Mouse (Mus musculus): ENCODE measurements at regions not wholly inside any gene's neighbourhood (a gene's known extent, or its start where the extent isn't known, plus 50 kb on each side); places are given as distances from the start of the nearest gene placed in this dataset.
A peak's percentile ranks its signal among the peaks of the same experiment; 100 is the strongest.

DNA sequence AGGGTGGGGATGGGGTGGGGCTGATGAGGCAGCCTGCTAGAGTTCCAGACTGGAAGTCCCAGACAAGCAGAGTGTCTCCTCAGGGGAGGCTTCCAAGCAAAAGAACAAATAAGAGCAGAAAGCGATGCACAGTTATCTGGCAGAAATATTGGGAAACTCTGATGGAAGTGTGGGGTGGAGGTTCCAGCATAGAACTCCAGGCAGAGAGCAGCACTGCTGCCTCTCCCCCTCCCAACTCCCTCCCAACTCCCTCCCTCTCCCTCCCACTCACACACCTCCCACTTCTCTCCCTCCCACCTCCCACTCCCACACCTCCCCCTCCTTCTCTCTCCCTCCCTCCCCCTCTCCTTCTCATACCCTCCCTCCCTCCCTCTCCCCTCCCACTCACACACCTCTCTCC lies 313.3 kb downstream of the Glrx3 start:
- DNase-seq (ENCODE audit: low spot score), result no peak

- DNase-seq (ENCODE audit: low spot score), result peak; percentile 40
Observed at GRCm38 (mm10) chr7:137751151-137751859, 313.9 kb downstream of the Glrx3 start.

- no peak for DNase-seq (ENCODE audit: low spot score)
Observed at GRCm38 (mm10) chr7:137765961-137766360, 328.5 kb downstream of the Glrx3 start.

DNA sequence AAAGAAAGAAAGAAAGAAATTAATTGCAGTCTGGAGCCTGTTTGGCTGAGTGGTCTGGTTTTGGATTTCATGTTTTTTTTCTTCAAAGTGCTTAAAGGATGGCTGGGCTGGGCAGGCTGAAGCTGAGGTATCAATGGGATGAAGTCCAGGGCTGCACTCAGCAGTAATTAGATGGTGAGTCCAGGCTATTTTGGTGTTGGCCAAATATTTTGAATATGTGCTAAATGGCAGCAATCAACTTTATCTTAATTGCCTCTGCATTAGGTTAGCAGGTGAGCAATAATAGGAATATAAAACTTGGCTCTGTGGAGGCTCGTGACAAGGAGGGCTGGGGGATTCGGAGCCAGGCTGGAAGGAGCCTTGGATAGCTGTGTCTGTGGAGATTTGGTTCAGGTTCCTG lies 329.3 kb downstream of the Glrx3 start:
- DNase-seq (ENCODE audit: low spot score), result no peak

GRCm38 (mm10) chr7:137773051-137773964 lies 335.9 kb downstream of the Glrx3 start:
- DNase-seq (ENCODE audit: low spot score), result no peak

GRCm38 (mm10) chr7:137773965-137774310 lies 336.5 kb downstream of the Glrx3 start:
- DNase-seq (ENCODE audit: low spot score), result no peak

DNA sequence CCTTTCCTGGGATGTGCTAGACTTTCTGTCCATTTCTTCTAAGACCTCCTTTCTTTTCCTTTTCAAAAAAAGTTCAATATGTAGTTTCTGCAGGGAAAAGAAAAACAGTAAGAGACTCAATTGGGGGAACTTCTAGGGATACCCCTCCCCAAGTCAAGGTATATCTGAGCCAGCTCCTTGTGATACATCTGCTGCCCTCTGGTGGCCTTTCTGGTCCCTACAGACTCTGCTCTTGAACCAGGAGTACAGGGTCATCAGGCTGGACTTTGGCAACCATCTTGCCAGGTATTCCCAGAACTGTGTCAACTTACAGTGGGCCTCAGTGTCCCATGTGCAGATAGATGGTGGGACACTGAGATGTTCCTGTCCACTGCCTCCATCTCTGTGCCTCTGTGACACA lies 346.5 kb downstream of the Glrx3 start:
- DNase-seq (ENCODE audit: low spot score), result peak; percentile 69

DNA sequence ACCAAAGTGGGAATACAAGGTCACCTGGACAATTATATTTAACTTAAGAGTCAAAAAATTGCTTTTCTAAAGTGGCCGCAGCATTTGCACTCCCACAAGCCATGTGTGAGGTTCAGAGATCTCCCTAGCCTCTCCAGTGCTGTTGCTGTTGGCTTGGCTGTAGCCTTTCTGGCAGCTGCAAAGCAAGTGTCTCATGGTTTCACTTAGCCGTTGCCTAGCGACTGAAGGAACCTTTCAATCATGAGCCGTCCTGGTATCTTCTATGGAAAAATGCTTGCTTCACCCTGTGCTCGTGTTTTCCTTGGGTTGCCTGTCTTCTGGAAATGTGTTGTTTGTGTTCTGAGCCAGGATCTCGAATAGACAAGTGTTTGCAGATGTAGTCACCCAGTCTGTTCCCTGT lies 367.9 kb downstream of the Glrx3 start:
- DNase-seq (ENCODE audit: low spot score), result peak; percentile 82

DNA sequence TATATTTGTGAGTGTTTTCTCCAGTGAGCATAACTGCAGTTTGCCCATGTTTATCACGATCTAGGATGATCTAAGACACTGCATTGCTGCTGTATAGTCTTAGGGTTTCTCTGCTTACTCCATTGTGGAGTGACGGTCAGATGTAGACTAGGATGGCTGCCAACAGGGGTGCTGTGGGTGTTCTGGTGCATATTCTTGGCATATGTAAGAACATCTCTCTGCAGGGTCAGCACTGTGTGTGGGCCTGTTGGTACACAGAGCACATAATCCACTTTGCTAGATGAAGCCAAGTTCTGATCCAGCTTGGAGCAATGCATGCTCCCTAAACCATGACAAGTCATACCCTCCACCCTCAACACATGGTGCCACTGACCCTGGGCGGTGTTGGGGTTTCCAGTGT lies 375.4 kb downstream of the Glrx3 start:
- no peak for DNase-seq (ENCODE audit: low spot score)

- no peak for DNase-seq (ENCODE audit: low spot score)
Observed at GRCm38 (mm10) chr7:137840520-137840919, 403.1 kb downstream of the Glrx3 start.

GRCm38 (mm10) chr7:137841044-137841443 lies 403.6 kb downstream of the Glrx3 start:
- DNase-seq (ENCODE audit: low spot score), result peak; percentile 58

DNA sequence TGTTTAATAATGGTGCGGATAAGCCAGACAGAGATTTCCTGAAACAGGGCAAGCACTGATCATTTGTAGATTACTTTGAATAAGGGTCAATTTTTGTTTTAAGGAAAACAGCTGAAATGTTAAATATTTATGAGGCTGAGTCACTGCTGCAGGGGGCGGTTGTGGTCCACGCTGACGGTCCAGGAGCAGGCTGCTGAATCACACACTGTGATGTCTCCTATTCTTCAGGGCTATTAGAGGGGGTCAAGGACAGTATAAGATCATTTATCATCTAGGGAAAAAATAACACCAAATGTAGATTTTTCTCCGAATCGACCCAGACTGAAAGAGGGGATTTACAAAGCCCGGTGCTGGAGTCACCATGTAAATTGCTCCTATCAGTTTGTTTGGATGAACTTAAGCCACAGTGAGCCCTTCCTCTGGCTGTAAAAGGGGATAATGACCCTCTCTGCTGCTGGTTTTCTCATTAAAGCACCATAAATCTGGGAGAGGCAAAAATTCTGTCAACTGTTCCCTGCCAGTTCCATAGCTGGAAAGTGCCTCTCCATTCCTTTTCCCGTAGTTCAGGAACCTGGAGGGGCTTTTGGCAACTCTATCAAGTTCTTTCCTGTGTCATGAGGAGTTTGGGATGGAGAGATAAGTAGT lies 404.2 kb downstream of the Glrx3 start:
- DNase-seq (ENCODE audit: low spot score), result peak; percentile 35

- DNase-seq (ENCODE audit: low spot score), result no peak
Observed at GRCm38 (mm10) chr7:137847856-137848255, 410.4 kb downstream of the Glrx3 start.

GRCm38 (mm10) chr7:137851061-137851460 lies 413.6 kb downstream of the Glrx3 start:
- DNase-seq (ENCODE audit: low spot score), result peak; percentile 28

DNA sequence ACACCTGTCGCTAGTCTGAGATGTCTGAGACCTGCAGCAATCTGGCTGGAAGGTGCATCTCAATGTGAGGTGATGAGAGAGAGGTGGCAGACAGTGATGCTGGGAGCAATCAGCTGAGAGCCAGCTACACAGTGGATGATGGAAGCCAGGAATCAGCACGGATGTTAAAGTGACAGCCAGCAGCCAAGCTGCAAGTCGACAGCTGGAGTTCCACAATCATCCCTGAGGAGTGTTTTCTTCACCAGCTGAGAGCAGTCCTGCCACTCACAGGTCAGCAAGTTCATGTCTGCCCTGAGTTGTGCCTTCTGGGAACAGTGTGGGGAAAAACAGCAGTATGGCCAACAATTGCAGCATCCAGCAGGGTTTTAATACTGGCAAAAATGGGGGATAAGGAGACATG lies 422.3 kb downstream of the Glrx3 start:
- DNase-seq (ENCODE audit: low spot score), result no peak

DNA sequence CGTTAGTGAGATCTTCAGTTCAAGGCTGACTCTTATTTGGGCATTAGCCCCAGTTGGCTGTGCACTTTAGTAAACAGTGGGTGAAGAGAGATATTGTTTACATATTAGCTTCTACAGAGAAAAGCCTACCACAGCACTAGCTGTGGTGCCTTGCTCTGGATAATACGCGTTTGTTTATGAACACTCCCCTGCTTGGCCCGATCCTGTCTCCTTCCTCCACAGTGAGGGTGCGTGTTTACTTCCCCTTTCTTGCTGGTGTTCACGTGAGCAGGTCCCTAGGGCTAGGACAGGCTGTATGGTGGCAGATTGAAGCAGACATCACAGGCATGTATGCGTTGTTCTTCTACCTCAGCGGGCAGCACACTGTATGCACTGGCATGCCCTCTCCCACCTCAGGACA lies 423.1 kb downstream of the Glrx3 start:
- no peak for DNase-seq (ENCODE audit: low spot score)

DNA sequence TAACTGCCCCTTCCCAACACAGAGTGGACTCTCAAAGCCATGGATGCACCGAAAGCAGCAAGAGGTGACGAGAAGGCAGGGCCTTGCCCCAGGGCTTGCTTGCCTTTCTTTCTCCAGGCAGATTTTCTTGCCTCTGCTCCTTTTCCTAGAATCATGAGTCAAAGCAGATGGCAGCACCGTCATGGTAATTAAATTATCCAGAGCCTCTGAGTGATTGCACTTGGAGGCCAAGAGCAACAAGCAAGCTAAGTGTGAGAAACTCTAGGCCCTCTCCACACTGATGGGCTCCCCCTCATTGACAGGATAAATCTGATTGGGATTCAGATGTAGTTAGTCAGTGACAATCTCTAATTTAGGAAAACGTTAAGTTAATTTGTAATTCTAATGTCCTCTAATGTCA lies 427.5 kb downstream of the Glrx3 start:
- DNase-seq (ENCODE audit: low spot score), result peak; percentile 43

DNA sequence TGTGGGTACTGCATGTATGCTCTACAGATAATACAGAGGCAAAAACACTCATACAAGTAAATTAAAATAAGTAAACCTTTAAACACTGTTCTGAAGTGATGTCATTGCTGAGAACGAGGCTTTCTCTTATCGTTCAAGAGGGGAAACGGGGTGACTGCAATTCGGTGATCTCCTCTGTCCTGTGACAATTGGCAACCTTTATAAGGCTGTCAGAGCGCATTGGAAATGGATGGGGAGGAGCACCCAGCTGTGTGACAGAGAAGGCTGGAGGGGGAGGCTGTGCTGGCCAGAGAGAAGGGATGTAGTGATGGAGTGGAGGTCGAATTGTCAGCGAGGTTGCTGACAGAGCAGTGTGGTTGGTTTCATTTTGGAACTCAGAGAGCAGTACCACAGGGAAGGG lies 428.0 kb downstream of the Glrx3 start:
- peak; percentile 8 for DNase-seq (ENCODE audit: low spot score)

- DNase-seq (ENCODE audit: low spot score), result no peak
Observed at GRCm38 (mm10) chr7:137866880-137867279, 429.5 kb downstream of the Glrx3 start.

DNA sequence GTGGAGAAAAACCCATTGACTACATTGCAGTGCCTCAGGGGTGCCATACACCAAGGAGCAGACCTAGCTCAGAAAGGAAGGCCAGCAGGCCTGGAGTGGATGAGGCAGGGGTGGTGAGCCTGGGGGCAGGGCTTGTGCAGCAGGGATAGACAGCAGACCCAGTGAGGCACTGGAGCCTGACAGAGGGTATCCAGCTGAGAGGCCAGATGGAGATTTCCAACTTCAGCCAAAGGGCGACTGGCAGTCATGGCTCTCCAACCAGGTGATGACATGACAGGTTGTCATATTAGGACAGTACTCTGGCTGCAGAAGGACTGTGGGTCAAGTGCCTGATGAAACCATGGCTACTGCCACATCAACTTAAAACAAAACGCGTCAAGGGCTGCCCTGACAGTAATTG lies 431.1 kb downstream of the Glrx3 start:
- DNase-seq (ENCODE audit: low spot score), result no peak

- no peak for DNase-seq (ENCODE audit: low spot score)
Observed at GRCm38 (mm10) chr7:137875306-137875705, 437.9 kb downstream of the Glrx3 start.

GRCm38 (mm10) chr7:137879296-137879695 lies 441.9 kb downstream of the Glrx3 start:
- no peak for DNase-seq (ENCODE audit: low spot score)

- peak; percentile 12 for DNase-seq (ENCODE audit: low spot score)
Observed at GRCm38 (mm10) chr7:137882876-137883275, 445.5 kb downstream of the Glrx3 start.
